ENCODE assay signal across 23 mouse cellular contexts in genomic region chr7:131011901-131012300, GRCm38 (mm10). TPM values are rescaled to one million over a fixed set of nuclear protein-coding genes. Genes with fewer than 3 reads are reported as not detected.
DNase-seq lines count a peak whose midpoint lies in the region; ATAC-seq lines count a peak whose summit lies in the region.
"Had no signal": no experiment of that assay in that cellular context is flagged by ENCODE, and none has a peak within 500 bp of the region (broad histone marks: within the 10 kb centered on the region; RNA-seq: fewer than 3 reads in every experiment).

No protein-coding gene starts in this region.

- 48% methylated on average over 1 of the region's 1 CpGs for WGBS in lung, embryonic 16.5 days
- 84% methylated on average over 1 of the region's 1 CpGs for WGBS in limb, embryonic 10.5 days

- 0 out of 2 replicates have a peak, but pooled peaks cover 3% of the 10 kb centered on the region for H3K9me3 ChIP-seq in lung, embryonic 16.5 days (ENCODE audit: control insufficient read depth, low read length)
- no peaks in the 10 kb centered on the region for H3K9me3 ChIP-seq in limb, embryonic 10.5 days (replicated peaks)
- H3K9me3 ChIP-seq: liver, embryonic 13.5 days; stomach, embryonic 15.5 days had no signal

- no peaks in the 10 kb centered on the region for H3K4me1 ChIP-seq in lung, embryonic 16.5 days (replicated peaks; ENCODE audit: control insufficient read depth, insufficient read depth, low read length)
- no peaks in the 10 kb centered on the region for H3K4me1 ChIP-seq in limb, embryonic 10.5 days
- H3K4me1 ChIP-seq: heart, embryonic 12.5 days; liver, embryonic 13.5 days; stomach, embryonic 15.5 days had no signal

- peak; percentile 44 for DNase-seq in adrenal gland, adult 2 months
- no peak for DNase-seq in adrenal gland, adult 18-20 months (ENCODE audit: low spot score in 2 of 2)
- DNase-seq in urinary bladder, postnatal 36 days (ENCODE audit: low spot score in 2 of 2) = peak; percentile 11 to 46
- DNase-seq in urinary bladder, adult 2 months (ENCODE audit: low spot score) = no peak
- DNase-seq in gastrocnemius, postnatal 25 days = no peak
- no peak for DNase-seq in frontal cortex, postnatal 25 days (ENCODE audit: low spot score in 2 of 2)
- no peak for DNase-seq in limb, embryonic 10.5 days (ENCODE audit: low spot score)
- DNase-seq: cerebellum, adult 9-11 months; embryo, embryonic 11 days; gastrocnemius, postnatal 10 days; heart, postnatal 4 days; liver, embryonic 13.5 days; retina, postnatal 1 day had no signal

- H3K27ac ChIP-seq in lung, embryonic 16.5 days (ENCODE audit: low read length) = peak overlapping the region; percentile 41
- H3K27ac ChIP-seq in limb, embryonic 10.5 days = no peak overlapping the region
- H3K27ac ChIP-seq: layer of hippocampus, adult 2 months; liver, embryonic 13.5 days; stomach, embryonic 15.5 days had no signal

- H3K36me3 ChIP-seq in lung, embryonic 16.5 days (ENCODE audit: control insufficient read depth, insufficient read depth, low read length) = no peaks in the 10 kb centered on the region
- H3K36me3 ChIP-seq in limb, embryonic 10.5 days = no peaks in the 10 kb centered on the region
- H3K36me3 ChIP-seq: heart, embryonic 12.5 days; liver, embryonic 13.5 days; stomach, embryonic 15.5 days had no signal

- peak; percentile 81 for ATAC-seq in lung, embryonic 16.5 days (ENCODE audit: low read depth)
- ATAC-seq: forebrain, embryonic 16.5 days; Patski had no signal

- H3K27me3 ChIP-seq in lung, embryonic 16.5 days (ENCODE audit: control insufficient read depth, insufficient read depth, low read depth, low read length) = no peaks in the 10 kb centered on the region
- H3K27me3 ChIP-seq in limb, embryonic 10.5 days (ENCODE audit: low read depth, poor library complexity, severe bottlenecking) = no peaks in the 10 kb centered on the region
- H3K27me3 ChIP-seq: heart, embryonic 12.5 days; liver, embryonic 13.5 days; Patski; stomach, embryonic 15.5 days had no signal

- H3K4me3 ChIP-seq in lung, embryonic 16.5 days (ENCODE audit: low read length) = no peak overlapping the region
- no peak overlapping the region for H3K4me3 ChIP-seq in limb, embryonic 10.5 days
- H3K4me3 ChIP-seq: heart, embryonic 12.5 days; layer of hippocampus, adult 2 months; liver, embryonic 13.5 days; stomach, embryonic 15.5 days had no signal

- no peak overlapping the region for H3K9ac ChIP-seq in lung, embryonic 16.5 days (ENCODE audit: low read length)
- H3K9ac ChIP-seq: heart, embryonic 12.5 days; liver, embryonic 13.5 days; stomach, embryonic 15.5 days had no signal

- H3K4me2 ChIP-seq in lung, embryonic 16.5 days (ENCODE audit: low read depth, low read length) = no peak overlapping the region
- H3K4me2 ChIP-seq: heart, embryonic 12.5 days; liver, embryonic 13.5 days; stomach, embryonic 15.5 days had no signal

RNA-seq across cellular contexts. Expression of gene Dmbt1, which starts 20.0 kb away (rescaled TPM):
- total RNA-seq in adrenal gland, adult 2 months (2021) = under 1 TPM in 1 of 2 experiments, not detected in 1; 0.03 TPM
- polyA plus RNA-seq in adrenal gland, adult 2 months (2012; rRNA removed) = 0.08 TPM in 1 of 2 replicates, not detected in the other
- not detected for total RNA-seq in adrenal gland, adult 18-20 months (2021)
- 0.26 and 0.46 TPM in 2 replicates for polyA plus RNA-seq in urinary bladder, adult 2 months (2012; rRNA removed)
- polyA plus RNA-seq in lung, embryonic 16.5 days (2015; fragmentation: Nextera tagmentation; extraction: Ambion mirVana) = 0.04 TPM in 1 of 2 replicates, not detected in the other
- total RNA-seq in gastrocnemius, postnatal 25 days (2021) = not detected
- not detected in 2 replicates for polyA plus RNA-seq in limb, embryonic 10.5 days (2016; fragmentation: Nextera tagmentation; extraction: Ambion mirVana)
- total RNA-seq: gastrocnemius, postnatal 10 days; heart, postnatal 4 days; layer of hippocampus, adult 2 months; left cerebral cortex, postnatal 14 days; monocyte, adult 5-6 weeks had no signal
- polyA plus RNA-seq: forebrain, embryonic 16.5 days; heart, embryonic 12.5 days; kidney, embryonic 16.5 days; liver, embryonic 13.5 days; neural tube, embryonic 14.5 days; Patski had no signal

Comparison
In these comparisons a context has a peak if more than half of its experiments do, and no peak if none do; other contexts are left out.
1. DNase-seq: peak in adrenal gland, adult 2 months (single experiment) and urinary bladder, postnatal 36 days (2 of 2); none in adrenal gland, adult 18-20 months (0 of 2), urinary bladder, adult 2 months (single experiment), gastrocnemius, postnatal 25 days (single experiment), frontal cortex, postnatal 25 days (0 of 2) and limb, embryonic 10.5 days (single experiment).